Mouse (Mus musculus): Measurements from ENCODE around the gene Meis2. TPM values are rescaled to one million over a fixed set of nuclear protein-coding genes. Genes with fewer than 3 reads are reported as not detected.

Gene Meis2
- total RNA-seq (2021), result 100 to 1,000 TPM in 1 of 2 experiments, 10 to 100 TPM in 1; 93.8 to 104 TPM
- long read RNA-seq, experiment 1, partial matches to known transcripts, result 12 of 60 reads
- long read RNA-seq, experiment 1, other reads (novel, unspliced or antisense), result 38 of 60 reads
- long read RNA-seq, experiment 2, partial matches to known transcripts, result 7 of 22 reads
- long read RNA-seq, experiment 2, other reads (novel, unspliced or antisense), result 11 of 22 reads

GRCm38 (mm10) chr2:116065570-116066005 is at the start of gene Meis2:
Meis2 (minus strand) TSS chr2:116065839.
- DNase-seq, result peak; percentile 91

- no peak for DNase-seq
These were observed 40.6 kb upstream of the Meis2 start for GRCm38 (mm10) chr2:116106194-116106593.

- DNase-seq, result no peak
These were observed 39.5 kb upstream of the Meis2 start for GRCm38 (mm10) chr2:116105179-116105578.

- no peak for DNase-seq
These were observed 37.9 kb upstream of the Meis2 start for GRCm38 (mm10) chr2:116103411-116103996.

GRCm38 (mm10) chr2:116101221-116101620 is 35.6 kb upstream of the Meis2 start:
- peak; percentile 86 for DNase-seq

GRCm38 (mm10) chr2:116080961-116081360 is 15.3 kb upstream of the Meis2 start:
- no peak for DNase-seq

GRCm38 (mm10) chr2:116078841-116079240 is 13.2 kb upstream of the Meis2 start:
- DNase-seq, result no peak

- peak; percentile 46 for DNase-seq
These were observed 12.1 kb upstream of the Meis2 start for GRCm38 (mm10) chr2:116077716-116078115.

GRCm38 (mm10) chr2:116076752-116077480 is 11.3 kb upstream of the Meis2 start:
- no peak for DNase-seq

GRCm38 (mm10) chr2:116075902-116076301 is 10.3 kb upstream of the Meis2 start:
- DNase-seq, result peak; percentile 87

GRCm38 (mm10) chr2:116075477-116075876 is 9.8 kb upstream of the Meis2 start:
- DNase-seq, result peak; percentile 68

GRCm38 (mm10) chr2:116074726-116075440 is 9.2 kb upstream of the Meis2 start:
- peak; percentile 36 for DNase-seq

GRCm38 (mm10) chr2:116074061-116074460 is 8.4 kb upstream of the Meis2 start:
- no peak for DNase-seq

- DNase-seq, result peak; percentile 18
These were observed 7.8 kb upstream of the Meis2 start for GRCm38 (mm10) chr2:116073311-116073904.

GRCm38 (mm10) chr2:116072706-116073105 is 7.1 kb upstream of the Meis2 start:
- DNase-seq, result no peak

- DNase-seq, result peak; percentile 34
These were observed 6.6 kb upstream of the Meis2 start for GRCm38 (mm10) chr2:116072321-116072640.

GRCm38 (mm10) chr2:116071571-116072320 is 6.1 kb upstream of the Meis2 start:
- peak; percentile 86 for DNase-seq

GRCm38 (mm10) chr2:116070614-116071425 is 5.2 kb upstream of the Meis2 start:
- DNase-seq, result no peak

- DNase-seq, result peak; percentile 36
These were observed 4.0 kb upstream of the Meis2 start for GRCm38 (mm10) chr2:116069451-116070225.

GRCm38 (mm10) chr2:116068901-116069300 is 3.3 kb upstream of the Meis2 start:
- no peak for DNase-seq

Measured in adrenal gland, postnatal 10 days (tissue).